Mouse (Mus musculus): ENCODE results near the gene Atg7. TPM values are rescaled to one million over a fixed set of nuclear protein-coding genes. Genes with fewer than 3 reads are reported as not detected.
"Not testable (repeated sequence)": the region's sequence is repeated elsewhere in the genome, so short reads cannot be mapped to it uniquely, and the experiment has no call there.

Atg7 gene
- polyA plus RNA-seq (2012; rRNA removed), result 8.3 and 16.0 TPM in 2 replicates

DNA sequence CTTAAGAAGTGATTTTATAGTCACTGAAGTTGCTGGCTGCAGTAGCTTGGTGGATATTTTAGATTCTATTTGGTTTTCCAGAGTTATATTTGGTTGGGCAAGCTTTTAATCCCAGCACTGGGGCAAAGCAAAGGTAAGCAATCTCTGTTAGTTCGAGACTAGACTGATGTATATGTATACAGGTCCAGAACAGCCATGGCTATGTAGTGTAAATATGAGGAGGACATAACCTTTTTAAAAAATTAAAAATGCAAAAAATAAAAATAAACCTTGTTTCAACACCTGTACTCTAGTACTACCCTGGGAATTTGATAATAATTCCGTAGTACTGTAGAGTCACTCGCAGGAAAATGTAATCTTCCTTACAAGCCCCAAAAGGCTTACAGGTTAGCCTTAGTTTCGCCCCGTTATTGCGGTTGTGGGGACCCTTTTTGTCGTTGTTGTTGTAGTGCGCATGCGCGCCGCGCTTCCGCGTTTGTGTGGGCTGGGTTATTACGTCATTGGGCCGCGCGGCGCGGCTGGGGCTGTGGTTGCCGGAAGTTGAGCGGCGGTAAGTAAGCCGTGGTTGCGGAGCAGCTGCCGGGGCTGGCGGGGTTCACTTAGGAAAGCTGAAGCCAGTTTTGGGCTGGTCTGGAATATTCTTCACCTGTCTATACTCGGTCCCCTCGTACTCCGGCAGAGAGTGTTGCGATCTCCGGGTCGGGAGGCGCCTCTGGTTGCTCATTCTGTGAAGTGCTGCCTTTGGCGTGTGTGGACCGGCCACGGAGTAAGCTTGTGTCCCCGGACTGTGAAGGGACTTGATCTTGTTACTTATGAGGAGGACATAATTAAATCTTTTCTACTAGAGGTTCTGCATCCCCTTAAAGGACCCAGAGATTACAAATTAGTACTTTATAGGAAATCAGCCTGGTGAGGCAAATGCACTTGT lies at the start of gene Atg7:
Gene Atg7, plus strand, starts transcription at position 497 of the 928 bp plus-strand sequence.
- under 1% methylated on average over 38 of the region's 38 CpGs for WGBS
- H3K27ac ChIP-seq (ENCODE audit: insufficient read depth, low read depth, low read length), result no peak within 1 kb of the TSS

DNA sequence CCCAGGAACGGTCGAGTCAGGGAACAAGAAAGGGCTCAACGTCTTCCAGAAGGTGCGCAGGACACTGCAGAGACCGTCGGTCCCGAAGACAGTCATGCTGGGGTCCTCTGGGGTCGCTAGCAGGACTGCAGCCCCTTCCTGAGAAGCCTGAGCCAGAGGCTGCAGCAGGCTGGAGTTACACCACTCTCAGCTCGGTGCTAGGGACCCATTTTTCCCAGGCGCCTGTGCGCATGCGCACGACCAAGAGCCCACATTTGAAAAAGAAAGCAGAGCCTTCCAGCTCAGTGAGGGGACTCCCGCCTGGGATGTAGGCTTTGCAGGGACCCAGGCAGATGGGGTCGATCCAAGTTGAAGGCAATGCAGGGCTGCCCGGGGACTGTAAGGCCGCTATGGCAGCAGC lies 28.8 kb upstream of the Atg7 start:
- WGBS, result 9% methylated on average over 8 of the region's 17 CpGs
- H3K36me3 ChIP-seq (ENCODE audit: control insufficient read depth, insufficient read depth, low read length); H3K4me3 ChIP-seq (ENCODE audit: low read depth, low read length); H3K27me3 ChIP-seq (ENCODE audit: control insufficient read depth, insufficient read depth, low read length); H3K27ac ChIP-seq (ENCODE audit: insufficient read depth, low read depth, low read length); H3K4me1 ChIP-seq (ENCODE audit: control insufficient read depth, insufficient read depth, insufficient read length, low read length): not testable (repeated sequence)

More for the DNA sequence above, at the start of gene Atg7:
- Histone ChIP-seq H3K27me3 (ENCODE audit: control insufficient read depth, insufficient read depth, low read length) (no peaks in the 10 kb centered on the region), H3K4me3 (ENCODE audit: low read depth, low read length) (peak within 1 kb of the TSS; percentile 78), H3K4me1 (ENCODE audit: control insufficient read depth, insufficient read depth, insufficient read length, low read length) (no peaks in the 10 kb centered on the region; the same call in 1 of the 2 replicates), H3K36me3 (ENCODE audit: control insufficient read depth, insufficient read depth, low read length) (no peaks in the 10 kb centered on the region)
- TF ChIP-seq CTCF (IDR thresholded peaks at IDR 0.05; ENCODE audit: extremely low read depth, insufficient read length, insufficient replicate concordance, low read depth, low read length) (no peak), POLR2A (IDR thresholded peaks at IDR 0.05; ENCODE audit: low read depth, low read length) (peak; percentile 56)

DNA sequence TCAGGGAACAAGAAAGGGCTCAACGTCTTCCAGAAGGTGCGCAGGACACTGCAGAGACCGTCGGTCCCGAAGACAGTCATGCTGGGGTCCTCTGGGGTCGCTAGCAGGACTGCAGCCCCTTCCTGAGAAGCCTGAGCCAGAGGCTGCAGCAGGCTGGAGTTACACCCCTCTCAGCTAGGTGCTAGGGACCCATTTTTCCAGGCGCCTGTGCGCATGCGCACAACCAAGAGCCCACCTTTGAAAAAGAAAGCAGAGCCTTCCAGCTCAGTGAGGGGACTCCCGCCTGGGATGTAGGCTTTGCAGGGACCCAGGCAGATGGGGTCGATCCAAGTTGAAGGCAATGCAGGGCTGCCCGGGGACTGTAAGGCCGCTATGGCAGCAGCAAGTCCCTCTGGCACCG lies 9.0 kb upstream of the Atg7 start:
- H3K36me3 ChIP-seq (ENCODE audit: control insufficient read depth, insufficient read depth, low read length); H3K4me1 ChIP-seq (ENCODE audit: control insufficient read depth, insufficient read depth, insufficient read length, low read length); H3K4me3 ChIP-seq (ENCODE audit: low read depth, low read length); H3K27ac ChIP-seq (ENCODE audit: insufficient read depth, low read depth, low read length); H3K27me3 ChIP-seq (ENCODE audit: control insufficient read depth, insufficient read depth, low read length): not testable (repeated sequence)
- no CpG with 5 or more reads among the region's 14 CpGs for WGBS

DNA sequence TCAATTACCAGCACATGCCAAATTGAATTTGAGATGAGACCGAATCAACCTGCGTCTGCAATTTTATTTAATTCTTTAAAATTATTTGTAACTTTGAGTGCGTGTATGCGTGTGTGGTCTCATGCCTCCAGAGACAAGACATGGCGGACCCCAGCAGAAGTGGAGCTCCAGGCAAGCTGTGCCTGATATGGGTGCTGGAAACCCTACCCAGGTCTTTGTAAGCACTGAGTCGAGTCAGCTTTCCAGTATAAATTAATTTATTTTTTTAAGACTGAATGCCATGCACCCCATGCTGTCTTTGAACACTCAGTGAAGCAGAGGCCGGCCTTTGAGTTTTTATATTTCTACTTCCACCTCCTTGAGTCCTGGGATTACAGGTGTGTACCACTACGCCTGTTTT lies 819 bp downstream of the Atg7 start:
- H3K4me1 ChIP-seq (ENCODE audit: control insufficient read depth, insufficient read depth, insufficient read length, low read length), result no peaks in the 10 kb centered on the region; the same call in 1 of the 2 replicates
- WGBS, result 38% methylated on average over 8 of the region's 8 CpGs
- TF ChIP-seq CTCF (IDR thresholded peaks at IDR 0.05; ENCODE audit: extremely low read depth, insufficient read length, insufficient replicate concordance, low read depth, low read length) (no peak), POLR2A (IDR thresholded peaks at IDR 0.05; ENCODE audit: low read depth, low read length) (no peak)
- H3K27ac ChIP-seq (ENCODE audit: insufficient read depth, low read depth, low read length), result no peak overlapping the region
- H3K27me3 ChIP-seq (ENCODE audit: control insufficient read depth, insufficient read depth, low read length), result no peaks in the 10 kb centered on the region
- no peaks in the 10 kb centered on the region for H3K36me3 ChIP-seq (ENCODE audit: control insufficient read depth, insufficient read depth, low read length)
- peak overlapping the region; percentile 78 for H3K4me3 ChIP-seq (ENCODE audit: low read depth, low read length)

DNA sequence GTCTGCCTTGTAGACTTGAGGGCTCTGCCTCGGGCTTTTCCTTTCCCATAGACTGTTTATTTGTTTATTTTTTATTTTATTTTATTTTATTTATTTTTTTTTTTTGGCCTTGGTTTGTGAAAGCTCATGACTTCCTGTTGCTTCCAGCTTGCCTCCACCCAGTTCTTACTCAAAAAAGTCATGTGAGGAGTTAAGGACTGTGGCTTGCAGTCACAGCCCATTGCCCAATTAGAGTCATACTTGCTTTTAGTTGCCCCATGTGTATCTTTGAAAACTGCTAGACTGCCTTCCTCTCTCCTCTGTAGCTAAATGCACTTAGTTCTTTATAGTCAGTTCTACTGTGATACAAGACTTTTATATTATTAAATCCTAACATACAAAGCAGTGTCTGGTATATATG lies 1.6 kb downstream of the Atg7 start:
- Histone ChIP-seq H3K27me3 (ENCODE audit: control insufficient read depth, insufficient read depth, low read length) (no peaks in the 10 kb centered on the region), H3K4me3 (ENCODE audit: low read depth, low read length) (no peak overlapping the region), H3K4me1 (ENCODE audit: control insufficient read depth, insufficient read depth, insufficient read length, low read length) (no peaks in the 10 kb centered on the region; the same call in 1 of the 2 replicates), H3K27ac (ENCODE audit: insufficient read depth, low read depth, low read length) (no peak overlapping the region), H3K36me3 (ENCODE audit: control insufficient read depth, insufficient read depth, low read length) (no peaks in the 10 kb centered on the region)
- WGBS, result 71% methylated on average over 1 of the region's 1 CpGs
- TF ChIP-seq CTCF (IDR thresholded peaks at IDR 0.05; ENCODE audit: extremely low read depth, insufficient read length, insufficient replicate concordance, low read depth, low read length) (no peak), POLR2A (IDR thresholded peaks at IDR 0.05; ENCODE audit: low read depth, low read length) (no peak)

DNA sequence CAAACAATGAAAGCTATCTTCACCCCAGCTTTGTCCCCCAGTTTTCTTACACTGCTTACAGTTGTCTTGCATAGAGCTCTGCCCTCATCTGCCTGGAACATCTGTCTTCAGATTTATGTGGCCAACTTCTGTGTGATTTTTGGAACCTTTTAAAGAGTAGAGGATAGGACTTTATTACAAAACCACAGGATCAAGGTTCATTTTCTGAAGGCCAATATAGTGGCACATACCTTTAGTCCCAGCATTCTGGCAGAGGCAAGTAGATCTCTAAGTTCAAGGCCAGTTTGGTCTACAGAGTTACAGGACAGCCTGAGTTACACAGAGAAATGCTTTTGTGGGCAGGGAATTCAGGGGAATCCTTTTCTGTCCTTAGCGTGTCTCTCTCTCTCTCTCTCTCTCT lies 3.3 kb downstream of the Atg7 start:
- H3K27me3 ChIP-seq (ENCODE audit: control insufficient read depth, insufficient read depth, low read length), result no peaks in the 10 kb centered on the region
- no peak overlapping the region for H3K27ac ChIP-seq (ENCODE audit: insufficient read depth, low read depth, low read length)
- 68% methylated on average over 1 of the region's 1 CpGs for WGBS
- TF ChIP-seq POLR2A (IDR thresholded peaks at IDR 0.05; ENCODE audit: low read depth, low read length) (no peak), CTCF (IDR thresholded peaks at IDR 0.05; ENCODE audit: extremely low read depth, insufficient read length, insufficient replicate concordance, low read depth, low read length) (no peak)
- H3K36me3 ChIP-seq (ENCODE audit: control insufficient read depth, insufficient read depth, low read length), result no peaks in the 10 kb centered on the region
- H3K4me1 ChIP-seq (ENCODE audit: control insufficient read depth, insufficient read depth, insufficient read length, low read length), result no peaks in the 10 kb centered on the region; the same call in 1 of the 2 replicates
- no peak overlapping the region for H3K4me3 ChIP-seq (ENCODE audit: low read depth, low read length)

DNA sequence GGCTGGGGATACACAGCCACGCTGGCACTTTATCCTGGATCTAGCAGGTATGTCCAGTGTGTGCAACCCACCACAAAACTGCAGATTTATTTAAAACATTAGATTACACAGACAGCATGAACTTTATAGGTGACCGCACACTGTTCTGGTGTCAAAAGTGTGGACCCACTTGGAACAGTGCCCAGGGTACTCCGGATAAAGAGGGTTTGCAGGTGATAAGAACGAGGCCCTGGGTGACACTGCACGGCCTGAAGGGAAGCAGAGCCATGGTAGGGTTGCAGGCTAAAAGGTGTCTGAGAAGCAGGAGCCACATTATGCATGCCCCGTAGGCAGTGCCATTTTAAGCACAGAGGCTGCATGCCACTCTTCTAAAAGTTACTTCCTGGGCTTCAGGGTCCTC lies 4.1 kb downstream of the Atg7 start:
- Histone ChIP-seq H3K4me3 (ENCODE audit: low read depth, low read length) (no peak overlapping the region), H3K27me3 (ENCODE audit: control insufficient read depth, insufficient read depth, low read length) (no peaks in the 10 kb centered on the region), H3K36me3 (ENCODE audit: control insufficient read depth, insufficient read depth, low read length) (no peaks in the 10 kb centered on the region), H3K4me1 (ENCODE audit: control insufficient read depth, insufficient read depth, insufficient read length, low read length) (no peaks in the 10 kb centered on the region; the same call in 1 of the 2 replicates), H3K27ac (ENCODE audit: insufficient read depth, low read depth, low read length) (no peak overlapping the region)
- no peak for TF ChIP-seq CTCF (IDR thresholded peaks at IDR 0.05; ENCODE audit: extremely low read depth, insufficient read length, insufficient replicate concordance, low read depth, low read length)
- no peak for TF ChIP-seq POLR2A (IDR thresholded peaks at IDR 0.05; ENCODE audit: low read depth, low read length)
- 68% methylated on average over 6 of the region's 6 CpGs for WGBS

All from small intestine, adult 2 months (tissue).